Mouse (Mus musculus): ENCODE results near the gene Adamts8. TPM values are rescaled to one million over a fixed set of nuclear protein-coding genes. Genes with fewer than 3 reads are reported as not detected.

The Adamts8 gene
- polyA plus RNA-seq, 1 experiment = 0.28 TPM

- no peak for TF ChIP-seq POLR2A (IDR thresholded peaks at IDR 0.05; ENCODE audit: control insufficient read depth, low read depth, low read length)
- Histone ChIP-seq H3K4me1 (ENCODE audit: control insufficient read depth, insufficient read depth, low read length) (no peaks in the 10 kb centered on the region), H3K27ac (ENCODE audit: control insufficient read depth, insufficient read depth, low read depth, low read length) (no peak overlapping the region), H3K4me3 (ENCODE audit: control insufficient read depth, low read depth, low read length) (no peak overlapping the region), H3K36me3 (ENCODE audit: control insufficient read depth, insufficient read depth, low read length) (no peaks in the 10 kb centered on the region), H3K27me3 (ENCODE audit: control insufficient read depth, insufficient read depth, low read length) (no peaks in the 10 kb centered on the region)
These were observed 28.9 kb upstream of the Adamts8 start for GRCm38 (mm10) chr9:30913429-30913828.

GRCm38 (mm10) chr9:30914241-30914640 lies 28.1 kb upstream of the Adamts8 start:
- Histone ChIP-seq H3K4me1 (ENCODE audit: control insufficient read depth, insufficient read depth, low read length) (no peaks in the 10 kb centered on the region), H3K27ac (ENCODE audit: control insufficient read depth, insufficient read depth, low read depth, low read length) (no peak overlapping the region), H3K36me3 (ENCODE audit: control insufficient read depth, insufficient read depth, low read length) (no peaks in the 10 kb centered on the region), H3K27me3 (ENCODE audit: control insufficient read depth, insufficient read depth, low read length) (no peaks in the 10 kb centered on the region), H3K4me3 (ENCODE audit: control insufficient read depth, low read depth, low read length) (no peak overlapping the region)
- TF ChIP-seq POLR2A (IDR thresholded peaks at IDR 0.05; ENCODE audit: control insufficient read depth, low read depth, low read length) = no peak
- no peak for TF ChIP-seq CTCF (IDR thresholded peaks at IDR 0.05; ENCODE audit: control insufficient read depth, insufficient read depth, insufficient replicate concordance, low read depth, low read length)

GRCm38 (mm10) chr9:30916266-30916968 lies 25.9 kb upstream of the Adamts8 start:
- H3K4me1 ChIP-seq (ENCODE audit: control insufficient read depth, insufficient read depth, low read length) = peaks cover 3% of the 10 kb centered on the region

GRCm38 (mm10) chr9:30918466-30919356 lies 23.7 kb upstream of the Adamts8 start:
- TF ChIP-seq CTCF (IDR thresholded peaks at IDR 0.05; ENCODE audit: control insufficient read depth, insufficient read depth, insufficient replicate concordance, low read depth, low read length) = no peak
- TF ChIP-seq POLR2A (IDR thresholded peaks at IDR 0.05; ENCODE audit: control insufficient read depth, low read depth, low read length) = no peak
- H3K27ac ChIP-seq (ENCODE audit: control insufficient read depth, insufficient read depth, low read depth, low read length) = peak overlapping the region; percentile 19; the same call in 1 of the 2 replicates
- no peaks in the 10 kb centered on the region for H3K36me3 ChIP-seq (ENCODE audit: control insufficient read depth, insufficient read depth, low read length)
- no peak overlapping the region; the same call in 1 of the 2 replicates for H3K4me3 ChIP-seq (ENCODE audit: control insufficient read depth, low read depth, low read length)
- no peaks in the 10 kb centered on the region for H3K27me3 ChIP-seq (ENCODE audit: control insufficient read depth, insufficient read depth, low read length)
- peaks cover 5% of the 10 kb centered on the region for H3K4me1 ChIP-seq (ENCODE audit: control insufficient read depth, insufficient read depth, low read length)

More at GRCm38 (mm10) chr9:30916266-30916968, 25.9 kb upstream of the Adamts8 start:
- TF ChIP-seq POLR2A (IDR thresholded peaks at IDR 0.05; ENCODE audit: control insufficient read depth, low read depth, low read length) (no peak), CTCF (IDR thresholded peaks at IDR 0.05; ENCODE audit: control insufficient read depth, insufficient read depth, insufficient replicate concordance, low read depth, low read length) (no peak)
- Histone ChIP-seq H3K27ac (ENCODE audit: control insufficient read depth, insufficient read depth, low read depth, low read length) (no peak overlapping the region), H3K27me3 (ENCODE audit: control insufficient read depth, insufficient read depth, low read length) (no peaks in the 10 kb centered on the region), H3K4me3 (ENCODE audit: control insufficient read depth, low read depth, low read length) (no peak overlapping the region), H3K36me3 (ENCODE audit: control insufficient read depth, insufficient read depth, low read length) (no peaks in the 10 kb centered on the region)

- no peak overlapping the region; the same call in 1 of the 2 replicates for H3K4me3 ChIP-seq (ENCODE audit: control insufficient read depth, low read depth, low read length)
- no peaks in the 10 kb centered on the region for H3K36me3 ChIP-seq (ENCODE audit: control insufficient read depth, insufficient read depth, low read length)
These were observed 22.7 kb upstream of the Adamts8 start for GRCm38 (mm10) chr9:30919686-30920085.

GRCm38 (mm10) chr9:30920736-30921135 lies 21.6 kb upstream of the Adamts8 start:
- no peak overlapping the region for H3K27ac ChIP-seq (ENCODE audit: control insufficient read depth, insufficient read depth, low read depth, low read length)
- H3K4me1 ChIP-seq (ENCODE audit: control insufficient read depth, insufficient read depth, low read length) = peaks cover 5% of the 10 kb centered on the region
- TF ChIP-seq POLR2A (IDR thresholded peaks at IDR 0.05; ENCODE audit: control insufficient read depth, low read depth, low read length) = no peak
- TF ChIP-seq CTCF (IDR thresholded peaks at IDR 0.05; ENCODE audit: control insufficient read depth, insufficient read depth, insufficient replicate concordance, low read depth, low read length) = peak; percentile 66; the same call in 1 of the 2 replicates
- no peak overlapping the region for H3K4me3 ChIP-seq (ENCODE audit: control insufficient read depth, low read depth, low read length)
- H3K36me3 ChIP-seq (ENCODE audit: control insufficient read depth, insufficient read depth, low read length) = no peaks in the 10 kb centered on the region
- H3K27me3 ChIP-seq (ENCODE audit: control insufficient read depth, insufficient read depth, low read length) = no peaks in the 10 kb centered on the region

More at GRCm38 (mm10) chr9:30919686-30920085, 22.7 kb upstream of the Adamts8 start:
- H3K27ac ChIP-seq (ENCODE audit: control insufficient read depth, insufficient read depth, low read depth, low read length) = peak overlapping the region; percentile 57; the same call in 1 of the 2 replicates
- TF ChIP-seq POLR2A (IDR thresholded peaks at IDR 0.05; ENCODE audit: control insufficient read depth, low read depth, low read length) = no peak
- no peak for TF ChIP-seq CTCF (IDR thresholded peaks at IDR 0.05; ENCODE audit: control insufficient read depth, insufficient read depth, insufficient replicate concordance, low read depth, low read length)
- H3K27me3 ChIP-seq (ENCODE audit: control insufficient read depth, insufficient read depth, low read length) = no peaks in the 10 kb centered on the region
- H3K4me1 ChIP-seq (ENCODE audit: control insufficient read depth, insufficient read depth, low read length) = peaks cover 5% of the 10 kb centered on the region

All from testis, adult 2 months (tissue).